Comparison of ENCODE assay signal across 8 mouse cellular contexts in the genomic region with DNA sequence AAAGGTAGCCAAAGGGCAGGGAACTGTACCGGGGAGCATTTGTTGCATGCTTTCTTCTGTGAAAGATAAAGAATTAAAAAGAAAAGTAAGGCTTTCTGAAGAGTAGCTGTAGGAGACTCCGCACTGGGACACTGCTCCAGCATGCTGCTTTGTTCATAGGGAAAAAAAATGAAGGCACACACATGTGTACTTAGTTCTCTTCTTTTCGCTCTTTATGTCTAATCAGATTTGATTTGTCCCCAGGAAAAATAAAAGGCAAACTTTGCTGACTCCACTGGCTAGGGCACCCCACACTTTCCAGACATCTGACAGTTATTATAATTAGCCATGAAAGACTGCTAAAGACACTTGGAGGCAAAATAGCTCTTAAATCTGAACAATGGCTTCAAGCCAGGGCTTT.
A peak's percentile ranks its signal among the peaks of the same experiment; 100 is the strongest.
DNase-seq lines count a peak whose midpoint lies in the region; ATAC-seq and TF ChIP-seq lines count a peak whose summit lies in the region.

No protein-coding gene starts in this region.

- H3K27me3 ChIP-seq in C2C12 (ENCODE audit: control insufficient read depth, insufficient read depth, insufficient read length): no peaks in the 10 kb centered on the region
- H3K27me3 ChIP-seq in forebrain, embryonic 11.5 days (ENCODE audit: control insufficient read depth, insufficient read depth, low read length): no peaks in the 10 kb centered on the region
- no peaks in the 10 kb centered on the region for H3K27me3 ChIP-seq in limb, embryonic 10.5 days (ENCODE audit: low read depth, poor library complexity, severe bottlenecking)
- H3K27me3 ChIP-seq in midbrain, embryonic 15.5 days (replicated peaks): no peaks in the 10 kb centered on the region

- peak overlapping the region; percentile 96 for H3K27ac ChIP-seq in forebrain, embryonic 11.5 days (ENCODE audit: low read depth, low read length)
- peak overlapping the region; percentile 92 for H3K27ac ChIP-seq in limb, embryonic 10.5 days
- peak overlapping the region; percentile 89 for H3K27ac ChIP-seq in midbrain, embryonic 15.5 days

- peak overlapping the region; percentile 83 for H3K9ac ChIP-seq in forebrain, embryonic 11.5 days (ENCODE audit: low read length)
- H3K9ac ChIP-seq in midbrain, embryonic 15.5 days: peak overlapping the region; percentile 74

- H3K79me3 ChIP-seq in C2C12 (ENCODE audit: low read depth): peaks cover 3% of the 10 kb centered on the region

- 2% methylated on average over 3 of the region's 3 CpGs for WGBS in forebrain, embryonic 11.5 days
- 16% methylated on average over 3 of the region's 3 CpGs for WGBS in limb, embryonic 10.5 days
- WGBS in midbrain, embryonic 15.5 days: 0% methylated on average over 3 of the region's 3 CpGs

- no peaks in the 10 kb centered on the region for H3K9me3 ChIP-seq in forebrain, embryonic 11.5 days (ENCODE audit: control insufficient read depth, low read length)
- no peaks in the 10 kb centered on the region for H3K9me3 ChIP-seq in limb, embryonic 10.5 days (replicated peaks)
- H3K9me3 ChIP-seq in midbrain, embryonic 15.5 days: no peaks in the 10 kb centered on the region

- TF ChIP-seq CTCF in C2C12 (IDR thresholded peaks at IDR 0.05; ENCODE audit: control insufficient read depth, insufficient read depth, insufficient read length): no peak

- H3ac ChIP-seq in C2C12 (ENCODE audit: control insufficient read depth, insufficient read length, low read depth): peak overlapping the region; percentile 55

- peaks cover 12% of the 10 kb centered on the region; the same call in 1 of the 2 replicates for H3K4me1 ChIP-seq in forebrain, embryonic 11.5 days (replicated peaks; ENCODE audit: control insufficient read depth, insufficient read depth, low read length)
- peaks cover 33% of the 10 kb centered on the region for H3K4me1 ChIP-seq in limb, embryonic 10.5 days
- H3K4me1 ChIP-seq in midbrain, embryonic 15.5 days: peaks cover 23% of the 10 kb centered on the region

- peak; percentile 27 to 54 for DNase-seq in cerebellum, postnatal 14 days
- no peak for DNase-seq in cerebellum, postnatal 4 days (ENCODE audit: low spot score in 2 of 2)
- no peak for DNase-seq in forebrain, embryonic 11.5 days (ENCODE audit: low spot score)
- DNase-seq in limb, embryonic 10.5 days (ENCODE audit: low spot score): no peak
- DNase-seq in layer of hippocampus, adult 11-12 months (ENCODE audit: low spot score): no peak
- no peak for DNase-seq in urinary bladder, postnatal 4 days (ENCODE audit: low spot score in 2 of 2)

- peaks cover 16% of the 10 kb centered on the region for H3K79me2 ChIP-seq in C2C12 (ENCODE audit: control insufficient read depth, insufficient read depth)

- peak; percentile 16; the same call in 1 of the 2 replicates for ATAC-seq in forebrain, embryonic 11.5 days (replicated peaks; ENCODE audit: low FRiP score)
- peak; percentile 49 for ATAC-seq in midbrain, embryonic 15.5 days (replicated peaks)

- H3K36me3 ChIP-seq in C2C12 (ENCODE audit: control insufficient read depth, insufficient read depth): no peaks in the 10 kb centered on the region
- no peaks in the 10 kb centered on the region for H3K36me3 ChIP-seq in forebrain, embryonic 11.5 days (ENCODE audit: control insufficient read depth, insufficient read depth, low read length)
- H3K36me3 ChIP-seq in limb, embryonic 10.5 days: peaks cover 10% of the 10 kb centered on the region
- no peaks in the 10 kb centered on the region for H3K36me3 ChIP-seq in midbrain, embryonic 15.5 days (replicated peaks)

- peak overlapping the region; percentile 38 for H3K4me3 ChIP-seq in C2C12 (ENCODE audit: insufficient read depth, poor library complexity, severe bottlenecking)
- peak overlapping the region; percentile 72 for H3K4me3 ChIP-seq in forebrain, embryonic 11.5 days (ENCODE audit: low read depth, low read length)
- H3K4me3 ChIP-seq in limb, embryonic 10.5 days: peak overlapping the region; percentile 70
- peak overlapping the region; percentile 70 for H3K4me3 ChIP-seq in midbrain, embryonic 15.5 days

- peak overlapping the region; percentile 47 for H3K4me2 ChIP-seq in forebrain, embryonic 11.5 days (ENCODE audit: low read depth, low read length, severe bottlenecking)
- peak overlapping the region; percentile 65 for H3K4me2 ChIP-seq in midbrain, embryonic 15.5 days

TF ChIP-seq in C2C12, 6 proteins besides CTCF, POLR2A, EP300 and RAD21:
- TF ChIP-seq USF1 (IDR thresholded peaks at IDR 0.05; ENCODE audit: low read depth) (no peak), MYOG (IDR thresholded peaks at IDR 0.05; ENCODE audit: control insufficient read depth, extremely low read depth, insufficient read length) (no peak), FOSL1 (IDR thresholded peaks at IDR 0.05; ENCODE audit: insufficient read depth, low read length, poor library complexity, severe bottlenecking) (no peak), MYOD1 (IDR thresholded peaks at IDR 0.05; ENCODE audit: control insufficient read depth, insufficient read length, low read depth) (no peak), MAX (IDR thresholded peaks at IDR 0.05) (no peak), CEBPB (IDR thresholded peaks at IDR 0.05; ENCODE audit: low read depth) (no peak)

Comparison
In these comparisons a context has a peak if more than half of its experiments do, and no peak if none do; other contexts are left out.
1. DNase-seq: peak in cerebellum, postnatal 14 days (2 of 2); none in cerebellum, postnatal 4 days (0 of 2), forebrain, embryonic 11.5 days (single experiment), limb, embryonic 10.5 days (single experiment), layer of hippocampus, adult 11-12 months (single experiment) and urinary bladder, postnatal 4 days (0 of 2).
2. Peak in every context shown above with its lines, with median percentiles within 50 percentile points of each other: H3K4me3 ChIP-seq and H3K27ac ChIP-seq.